Mouse (Mus musculus) T-cell, adult 2 months (primary cell): ENCODE measurements at regions not wholly inside any gene's neighbourhood (a gene's known extent, or its start where the extent isn't known, plus 50 kb on each side); places are given as distances from the start of the nearest gene placed in this dataset.

ENCODE experiments used
- DNase-seq: peaks from one replicate; pipeline ENCODE4 v3.0.0; 2022; ENCODE audit warnings: low spot score

DNA sequence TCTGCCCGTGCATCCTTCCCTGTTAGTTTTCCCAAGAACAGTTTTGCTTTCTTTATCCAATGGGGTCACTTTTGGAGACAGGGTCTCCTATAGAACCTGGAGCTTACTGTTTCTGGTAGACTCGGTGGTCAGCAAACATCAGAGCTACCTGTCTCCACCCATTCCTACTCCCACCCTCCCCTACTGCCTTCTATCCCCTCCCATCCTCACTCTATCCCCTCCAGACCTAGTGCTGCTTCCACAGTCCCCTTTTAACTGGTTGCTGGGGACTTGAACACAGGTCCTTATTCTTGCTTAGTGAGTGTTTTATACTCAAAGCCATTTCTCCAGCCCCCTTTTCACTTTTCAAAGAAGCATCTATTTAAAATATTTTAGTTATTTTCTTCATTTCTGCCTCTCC, 189.4 kb upstream of the Fat4 start:
- no peak for DNase-seq

DNA sequence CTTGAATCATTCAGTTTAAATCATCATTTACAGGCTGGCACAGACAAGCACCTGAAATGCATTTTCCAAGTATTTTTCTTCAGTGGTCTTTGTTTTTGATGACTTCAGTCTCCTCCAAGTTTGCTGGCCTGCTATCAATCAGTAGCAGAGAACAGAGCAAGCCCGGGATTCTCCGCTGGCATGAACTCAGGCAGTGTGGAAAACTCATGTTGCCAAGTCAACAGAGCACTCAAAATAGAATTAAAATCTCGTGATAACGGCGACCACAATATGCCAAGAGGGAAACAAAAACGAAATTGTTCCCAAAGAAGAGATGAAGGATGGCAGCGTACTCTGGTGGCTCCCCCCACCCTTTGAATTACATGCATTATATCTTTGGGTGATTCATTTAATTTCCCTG, 190.9 kb upstream of the Fat4 start:
- DNase-seq: no peak

DNA sequence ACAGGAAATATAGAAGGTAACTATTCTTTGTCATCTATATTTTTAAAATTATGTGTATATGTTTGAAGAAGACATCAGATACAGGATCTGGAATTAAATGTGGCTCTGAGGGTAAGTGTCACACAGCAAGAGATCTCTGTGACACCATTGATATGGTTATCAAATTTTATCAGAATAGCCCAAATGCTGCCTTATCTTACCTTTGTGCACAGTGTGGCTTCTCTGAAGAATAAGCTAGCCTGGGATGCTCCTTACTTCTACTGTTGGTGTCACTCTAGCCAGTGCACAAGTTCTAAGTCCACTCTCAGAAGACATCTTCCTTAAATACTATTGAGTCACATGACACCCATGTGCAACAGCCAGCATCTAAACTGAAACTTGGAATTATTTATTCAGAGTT, 194.0 kb upstream of the Fat4 start:
- DNase-seq: no peak

DNA sequence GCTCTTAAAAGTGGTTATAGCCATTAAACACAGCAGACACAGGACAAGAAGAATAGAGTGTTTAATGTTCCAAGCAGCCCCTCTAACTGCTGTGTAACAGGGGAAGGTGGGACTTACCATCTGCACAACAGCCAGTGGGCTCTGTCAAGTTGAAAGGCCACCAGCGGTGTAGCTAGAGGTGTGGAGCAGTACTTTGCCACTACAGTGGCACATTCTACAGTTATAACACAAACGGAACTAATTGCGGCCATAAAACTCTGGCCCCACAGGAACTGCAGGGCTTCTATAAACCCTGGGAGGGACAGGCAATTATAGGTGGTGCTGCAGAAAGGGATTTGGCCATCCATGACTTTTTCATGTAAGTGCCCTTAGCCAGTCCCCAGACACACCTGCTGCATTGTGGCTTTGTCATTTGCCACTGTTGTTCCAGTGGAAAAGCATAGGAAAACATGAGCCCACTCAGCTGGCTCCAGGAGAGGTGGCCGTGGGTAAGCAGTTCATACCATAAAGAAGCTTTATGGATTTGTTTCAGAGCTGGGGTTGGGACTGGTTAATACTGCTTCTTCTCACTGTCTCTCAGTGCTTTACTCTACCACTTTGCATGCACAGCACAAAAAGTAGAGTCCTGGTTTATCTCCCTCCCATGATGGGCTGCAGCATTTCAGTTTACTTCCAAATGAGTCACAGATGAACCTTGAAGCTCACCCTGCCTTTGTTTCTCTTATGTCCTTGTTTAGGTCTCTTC, 199.8 kb upstream of the Ankrd50 start:
- DNase-seq: no peak

DNA sequence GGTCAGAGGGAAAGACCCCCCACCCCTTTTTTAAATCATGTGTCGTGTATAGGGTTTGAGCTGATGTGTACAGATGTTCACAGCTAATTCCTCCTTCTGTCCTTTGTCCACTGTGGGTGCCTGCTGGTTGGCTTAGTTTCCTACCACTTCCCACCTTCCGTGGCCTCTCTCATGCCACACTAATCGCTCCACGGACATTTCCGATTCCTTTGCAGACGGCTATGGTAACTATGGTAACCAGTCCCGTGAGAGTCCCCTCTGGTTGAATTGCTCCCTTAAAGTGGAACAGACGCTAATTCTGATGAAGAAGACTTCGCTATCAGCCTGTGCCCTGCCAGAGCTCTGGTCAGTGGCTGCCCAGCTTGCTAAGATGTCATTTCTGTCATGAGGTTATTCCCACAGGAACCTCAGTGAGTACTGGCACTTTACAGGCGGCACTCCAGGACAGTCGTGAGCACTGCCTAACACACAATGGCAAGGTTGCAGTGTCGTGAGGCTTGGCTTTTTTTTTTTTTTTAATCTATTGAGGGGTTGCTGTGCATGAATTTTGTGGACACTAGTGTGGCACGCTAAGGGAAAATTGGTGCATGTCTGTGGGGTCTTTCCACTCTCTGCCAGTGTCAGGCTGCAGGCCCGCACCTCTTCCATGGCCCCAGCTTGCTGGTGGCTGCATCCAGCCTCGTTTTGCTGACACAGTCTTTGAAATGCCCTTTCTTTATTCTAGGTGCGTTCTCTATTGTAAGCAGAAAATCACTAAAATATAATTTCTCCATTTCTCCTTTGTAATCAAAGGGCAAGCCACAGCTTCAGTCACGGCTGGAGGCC, 179.2 kb upstream of the Ankrd50 start:
- DNase-seq: no peak

DNA sequence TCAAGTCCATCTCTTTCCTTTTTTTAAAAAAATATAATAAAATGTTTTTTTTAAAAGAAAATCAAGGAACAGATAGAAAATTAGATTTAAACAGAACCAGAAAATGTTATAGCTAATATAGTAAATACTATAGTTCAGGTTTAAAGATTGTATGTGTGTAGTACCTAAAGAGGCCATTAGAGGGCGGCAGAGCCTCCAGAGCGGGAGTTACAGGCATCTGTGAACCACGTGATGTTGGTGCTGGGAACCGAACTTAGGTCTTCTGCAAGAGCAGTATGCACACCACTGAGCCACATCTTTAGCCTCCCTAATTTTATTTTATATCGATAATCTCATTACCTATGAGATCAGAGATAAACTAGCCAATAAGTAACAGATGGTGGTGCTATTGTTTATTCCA, 178.4 kb upstream of the Ankrd50 start:
- DNase-seq: no peak

DNA sequence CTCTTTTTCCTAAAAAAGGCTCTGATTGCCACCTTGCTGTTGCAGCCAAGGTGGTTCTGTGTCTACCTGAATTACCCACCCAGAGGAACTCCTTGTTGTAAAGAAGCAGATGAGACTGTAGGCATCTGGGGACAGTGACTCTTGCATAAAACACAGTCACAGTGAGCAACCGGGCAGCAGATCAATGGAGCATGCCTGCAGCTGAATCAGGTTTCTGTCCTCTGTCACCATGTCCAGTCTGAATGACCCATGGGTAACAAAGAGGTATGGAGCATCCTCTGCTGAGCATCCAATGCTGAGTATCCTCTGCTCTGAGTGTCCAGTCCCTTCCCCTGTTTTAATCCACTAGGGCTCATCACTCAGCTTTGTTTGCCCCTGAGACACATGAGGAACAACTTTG, 172.1 kb upstream of the Ankrd50 start:
- no peak for DNase-seq

DNA sequence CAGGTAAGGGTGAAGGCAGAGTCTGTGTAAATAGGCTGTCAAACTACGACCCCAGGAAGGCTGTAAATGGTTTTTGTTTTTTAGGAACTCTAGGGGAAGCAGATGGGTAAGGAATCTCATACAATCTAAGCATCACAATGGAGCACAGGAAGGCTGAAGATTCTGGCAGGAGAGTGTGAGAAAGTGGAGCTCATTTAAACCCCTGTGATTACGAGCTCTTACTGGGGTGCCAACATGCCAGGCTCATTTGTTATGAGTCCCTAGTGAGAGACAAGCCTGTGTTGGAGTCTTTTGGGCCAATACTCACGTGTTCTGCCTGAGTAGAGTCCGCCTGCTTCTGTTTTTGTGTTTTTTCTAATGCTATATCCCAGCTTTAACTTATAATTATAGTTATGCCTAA, 169.3 kb upstream of the Ankrd50 start:
- no peak for DNase-seq

DNA sequence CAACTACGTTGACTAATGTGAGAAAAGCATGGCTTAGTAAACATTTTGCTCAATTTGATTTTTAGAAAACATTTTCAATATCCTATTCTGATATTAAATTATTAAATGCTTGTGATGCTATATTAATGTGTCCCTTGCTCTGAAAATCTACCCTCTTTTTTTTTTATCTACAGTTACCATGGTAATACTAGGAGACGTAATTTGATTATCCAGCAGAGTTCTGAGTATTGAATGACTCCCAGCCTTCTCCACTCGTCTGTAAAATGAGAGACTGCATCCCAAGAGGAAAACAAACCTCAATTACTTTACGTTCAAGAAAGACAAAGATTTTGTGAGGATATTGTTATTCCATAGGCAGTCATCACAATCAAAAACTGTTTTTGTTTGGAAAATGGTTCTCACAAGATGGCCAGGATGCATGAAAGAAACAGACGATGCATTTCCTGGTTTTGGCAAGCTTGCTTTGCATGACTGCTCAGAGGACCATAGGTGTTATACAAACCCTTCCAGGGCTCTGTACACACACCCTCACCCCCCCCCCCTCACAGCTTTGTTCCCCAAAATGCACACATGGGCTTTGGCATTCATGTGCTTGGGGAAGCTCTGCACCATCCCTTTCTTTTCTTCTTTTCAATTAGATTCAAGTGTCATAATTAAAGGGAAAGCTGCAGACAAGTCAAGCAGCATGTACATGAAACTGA, 168.5 kb upstream of the Ankrd50 start:
- no peak for DNase-seq

DNA sequence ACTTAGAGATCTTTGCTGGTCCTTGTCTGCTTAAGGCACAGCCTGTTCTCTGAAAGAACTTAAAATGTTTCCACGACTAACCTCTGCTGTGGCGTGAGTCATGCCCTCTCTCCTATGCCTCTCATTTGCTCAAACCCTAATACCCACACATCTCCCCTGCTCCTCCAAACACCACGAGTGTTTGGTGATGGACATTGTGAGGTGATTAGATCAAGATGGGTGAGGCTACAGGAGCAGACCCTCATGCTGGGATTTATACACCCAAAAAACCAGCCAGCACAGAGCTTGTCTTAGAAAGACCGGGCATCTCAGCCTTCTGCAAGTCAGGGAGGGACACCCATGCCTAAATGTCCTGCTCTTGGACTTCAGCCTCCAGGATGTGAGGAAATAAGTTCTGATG, 165.5 kb upstream of the Ankrd50 start:
- no peak for DNase-seq

DNA sequence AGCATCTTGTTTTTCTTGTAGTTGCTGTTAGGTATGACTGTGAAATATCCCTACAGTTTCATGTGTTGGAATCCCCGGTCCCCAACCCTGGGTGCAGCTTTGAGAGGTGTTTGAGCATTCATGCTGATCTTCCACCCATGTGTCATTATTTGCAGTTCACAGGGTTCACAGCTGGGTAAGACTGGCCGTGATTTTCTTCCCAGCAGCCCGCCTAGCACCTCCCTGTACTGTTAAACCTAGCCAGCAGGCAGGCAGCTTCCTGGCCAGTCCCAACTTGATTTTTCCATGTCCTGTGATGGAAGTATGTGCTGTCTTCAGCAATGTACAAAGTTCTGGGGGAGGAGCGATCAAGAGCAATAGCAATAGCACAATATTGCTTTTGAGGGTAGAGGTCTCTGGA, 164.0 kb upstream of the Ankrd50 start:
- DNase-seq: no peak

DNA sequence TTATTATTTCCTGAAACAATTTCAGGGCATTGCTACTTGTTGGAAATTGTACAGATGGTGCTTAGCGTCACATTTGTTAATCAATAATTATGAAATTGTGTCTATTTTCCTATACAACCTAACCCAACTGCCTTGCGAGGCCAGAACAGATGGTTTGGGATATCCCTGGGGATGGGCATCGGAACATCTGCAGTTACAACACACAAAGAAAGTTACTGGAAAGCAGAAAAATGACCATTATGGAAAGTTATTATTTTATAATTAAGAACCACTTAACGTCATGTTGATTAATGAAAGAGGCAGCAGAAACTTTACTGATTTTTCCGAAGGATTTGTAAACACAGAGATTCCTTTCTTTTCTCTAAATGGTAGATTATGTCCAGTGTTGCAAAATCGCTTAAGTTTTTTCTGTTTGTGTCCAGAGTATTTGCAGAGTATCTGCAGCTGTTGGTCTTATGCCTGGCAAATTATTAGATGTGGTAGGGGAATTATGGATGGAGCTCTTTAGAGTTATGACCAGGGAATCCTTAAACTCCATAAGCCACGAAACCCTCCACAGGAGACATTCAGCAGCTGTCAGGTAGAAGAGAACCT, 163.2 kb upstream of the Ankrd50 start:
- no peak for DNase-seq

DNA sequence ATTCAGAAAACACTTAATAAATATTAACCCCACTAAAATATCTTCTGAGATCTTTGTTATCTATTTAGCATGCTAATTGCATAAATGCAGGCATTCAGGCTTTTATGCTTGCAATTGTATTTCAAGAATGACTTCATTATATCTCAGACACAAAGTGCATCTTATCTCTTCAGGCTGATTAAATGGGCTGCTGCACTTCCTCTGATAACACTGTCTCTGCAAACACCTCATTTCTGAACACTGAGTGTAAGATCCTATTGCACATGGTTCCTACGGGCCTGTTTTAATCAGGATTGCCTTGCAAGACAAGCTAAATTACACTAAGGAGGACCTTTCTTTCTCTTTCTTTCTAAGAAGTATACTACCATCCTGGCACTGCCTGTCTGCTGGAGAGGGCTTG, 157.1 kb upstream of the Ankrd50 start:
- DNase-seq: no peak

DNA sequence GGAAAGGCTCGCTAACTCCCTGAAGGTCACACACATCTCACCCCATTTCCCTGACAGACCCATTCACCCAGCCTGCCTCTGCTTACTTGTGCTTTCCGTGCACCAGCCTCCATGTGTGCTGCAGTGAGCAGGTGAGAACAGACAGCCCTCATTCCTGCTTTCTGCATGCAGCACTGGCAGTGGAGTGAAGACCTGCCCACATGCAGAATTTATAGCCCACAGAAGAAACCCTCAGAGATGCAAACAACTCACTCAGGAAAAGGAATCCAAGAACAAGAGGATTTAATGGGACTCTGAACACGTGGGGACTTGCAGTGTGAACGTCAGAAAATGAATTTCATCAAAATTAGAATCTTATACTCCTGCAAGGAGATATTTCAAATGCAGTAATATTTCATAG, 152.2 kb upstream of the Ankrd50 start:
- no peak for DNase-seq

DNA sequence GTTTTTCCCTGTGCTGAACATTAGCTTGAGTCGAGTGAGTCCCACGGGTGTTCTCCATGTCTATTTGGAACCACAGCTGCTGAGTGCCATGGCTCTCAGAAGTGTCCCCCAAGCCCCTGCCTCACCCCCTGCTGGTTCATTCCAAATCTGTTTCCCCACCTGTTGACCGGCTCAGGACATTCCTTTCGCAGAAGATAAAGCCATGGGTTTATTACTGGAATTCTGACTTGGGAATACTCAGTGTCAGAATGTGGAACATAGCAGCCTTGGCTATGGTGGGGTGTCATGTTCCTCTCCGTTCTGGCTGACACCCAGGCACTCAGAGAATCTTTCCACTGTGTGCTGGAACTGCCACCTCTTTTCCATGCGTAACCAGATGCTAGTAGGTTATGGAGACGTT, 148.7 kb upstream of the Ankrd50 start:
- no peak for DNase-seq

DNA sequence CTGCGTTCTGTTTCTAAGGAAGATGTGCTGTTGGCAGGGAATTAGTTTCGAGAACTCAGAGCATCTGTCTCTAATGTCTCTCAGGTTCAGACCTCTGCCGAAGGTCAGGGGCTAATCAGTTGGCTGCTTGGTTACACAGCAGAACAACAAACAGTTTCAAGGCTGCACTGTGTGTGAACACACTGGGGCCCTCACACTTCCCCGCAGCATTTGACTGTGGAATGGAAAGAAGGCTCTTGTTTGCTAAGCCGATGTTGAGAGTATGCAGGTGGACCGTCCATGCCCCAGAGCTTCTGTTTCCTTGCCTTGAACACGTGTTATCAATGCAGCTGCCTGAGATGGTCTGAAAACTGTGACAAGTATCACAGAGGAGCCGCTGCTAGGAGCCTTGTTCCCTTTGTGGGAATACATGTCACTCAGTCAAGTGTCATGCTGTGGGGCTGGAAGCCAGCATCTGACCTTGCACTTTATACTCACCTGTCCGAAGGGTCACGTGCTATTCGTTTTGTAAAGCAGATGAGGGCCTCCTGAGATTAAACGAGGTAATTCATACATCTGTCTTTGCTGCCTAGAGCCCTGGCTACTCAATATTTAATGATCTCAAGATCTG, 141.0 kb upstream of the Ankrd50 start:
- no peak for DNase-seq

DNA sequence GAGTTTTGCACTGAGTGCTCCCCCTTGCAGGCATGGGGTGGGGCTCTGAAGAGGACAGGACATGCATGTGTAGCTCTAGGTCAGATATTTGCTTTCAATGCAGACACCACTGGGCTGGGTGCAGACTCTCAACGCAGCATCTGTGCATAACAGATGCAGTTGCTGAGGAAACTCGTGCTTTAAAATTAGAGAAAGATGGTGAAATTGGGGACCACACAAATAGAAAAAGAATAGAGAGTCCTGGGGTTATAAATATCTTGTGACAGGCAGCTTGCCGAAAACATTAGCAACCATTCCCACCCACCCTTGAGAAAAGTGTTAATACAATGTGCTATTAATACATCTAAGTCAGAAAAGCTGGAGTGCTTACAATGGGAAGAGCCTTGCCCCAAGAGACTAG, 133.3 kb upstream of the Ankrd50 start:
- no peak for DNase-seq

DNA sequence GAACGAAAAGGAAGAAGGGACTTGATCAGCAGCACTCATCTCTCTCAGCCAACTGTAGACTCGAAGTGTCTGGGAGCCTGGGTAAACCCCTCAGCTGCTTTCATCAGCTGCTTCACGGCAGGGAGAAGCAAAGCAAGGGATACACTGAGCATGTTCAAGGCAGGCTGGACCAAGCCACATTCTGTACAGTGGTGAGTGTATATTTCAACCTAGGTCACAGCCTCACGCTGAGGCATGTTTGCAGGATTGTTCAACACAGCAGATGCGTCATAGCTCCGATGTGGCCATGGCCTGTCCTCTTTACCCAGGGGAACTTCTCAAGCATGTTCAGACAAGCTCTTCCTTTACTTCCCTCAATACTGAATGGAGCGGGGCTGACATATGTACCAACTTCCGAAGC, 132.6 kb upstream of the Ankrd50 start:
- DNase-seq: no peak

DNA sequence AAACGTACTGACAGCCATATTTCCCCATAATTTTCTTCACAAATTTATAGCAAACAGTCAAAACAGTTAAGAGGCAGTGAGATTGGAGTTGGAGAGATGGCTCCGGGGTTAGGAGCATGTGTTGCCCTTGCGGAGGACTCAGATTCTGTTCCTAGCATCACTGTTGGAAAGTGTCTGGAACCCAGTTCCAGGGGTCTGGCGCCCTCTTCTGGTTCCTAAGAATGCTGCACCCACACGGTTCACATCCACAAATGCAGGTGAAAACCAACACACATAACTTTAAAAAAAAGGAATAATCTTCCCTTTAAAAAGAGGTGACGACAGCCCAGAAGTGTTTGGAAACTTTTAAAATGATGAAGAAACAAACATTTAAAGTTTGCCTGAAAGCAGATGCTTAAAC, 129.1 kb upstream of the Ankrd50 start:
- no peak for DNase-seq

DNA sequence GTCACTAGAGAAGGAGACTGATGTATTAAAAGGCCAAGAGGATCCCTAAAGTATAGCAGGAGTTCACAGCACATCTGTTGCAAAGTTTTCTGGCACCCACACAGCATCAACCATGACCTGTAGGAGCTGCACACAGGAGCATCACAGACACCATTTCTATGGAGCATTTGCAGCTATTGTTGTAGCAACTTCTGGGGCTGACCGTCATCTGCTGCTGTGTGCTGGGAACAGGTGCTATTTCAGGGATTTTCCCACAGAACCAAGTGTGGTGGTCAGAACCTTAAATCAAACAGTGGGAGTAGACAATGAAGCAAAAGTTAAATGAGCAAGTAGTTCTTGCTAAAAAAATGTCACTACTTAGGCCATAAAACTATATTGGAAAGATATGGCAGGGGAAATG, 106.9 kb upstream of the Ankrd50 start:
- no peak for DNase-seq

DNA sequence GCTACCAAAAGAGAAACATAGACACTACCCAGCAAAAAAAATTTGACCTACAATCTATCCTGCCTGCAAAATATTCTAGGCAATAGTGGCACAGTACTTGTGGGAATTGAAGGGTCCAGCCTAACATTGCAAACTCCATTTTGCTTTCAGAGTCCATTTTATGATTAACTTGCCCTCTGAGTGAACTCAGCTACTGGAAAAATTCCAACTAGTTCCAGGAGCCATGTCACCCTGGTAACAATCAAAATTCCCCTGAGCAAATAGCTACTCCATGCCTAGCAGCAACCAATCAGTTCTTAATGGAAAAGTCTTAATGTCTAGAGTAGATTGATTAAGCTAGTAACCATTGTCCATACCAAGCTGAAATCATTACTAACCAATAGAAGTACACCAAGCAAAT, 104.3 kb upstream of the Ankrd50 start:
- DNase-seq: no peak

DNA sequence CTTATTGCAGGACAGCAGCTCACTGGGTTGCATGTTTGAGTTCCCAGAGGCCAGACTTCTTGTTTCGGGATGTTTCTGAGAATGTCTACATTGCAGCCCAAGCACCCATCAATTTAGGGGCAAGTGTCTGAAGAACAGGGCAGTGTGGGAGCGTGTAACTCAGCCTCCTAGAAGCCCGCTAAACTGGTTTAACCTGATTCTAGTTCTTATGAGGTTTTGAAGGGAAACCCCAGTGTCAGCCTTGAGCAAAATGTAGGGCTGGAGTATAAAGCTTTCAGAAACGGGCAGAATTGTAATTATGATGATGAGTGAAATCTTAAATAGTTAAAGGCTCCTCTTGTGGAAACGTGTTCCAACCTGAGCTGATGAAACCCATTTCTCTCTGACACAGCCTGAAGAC, 100.9 kb upstream of the Ankrd50 start:
- DNase-seq: no peak
